Mouse (Mus musculus) thymus, adult 2 months (tissue): ENCODE results near the gene Il34. TPM values are rescaled to one million over a fixed set of nuclear protein-coding genes. Genes with fewer than 3 reads are reported as not detected.

Experiments used
- DNase-seq: peaks from one replicate; pipeline ENCODE4 v3.0.0; 2021
- H3K27ac ChIP-seq: fragments of 200-500 bp; 2 replicates; pipeline ENCODE4 v1.5.1; 2012; ENCODE audit warnings: low read length, control low read depth; ENCODE audit not compliant: control insufficient read depth, insufficient read depth
- H3K27me3 ChIP-seq: fragments of 200-500 bp; 2 replicates; pipeline ENCODE4 v1.6.1; 2012; ENCODE audit warnings: mild to moderate bottlenecking, low read length, moderate library complexity, mixed read lengths; ENCODE audit not compliant: control insufficient read depth, insufficient read depth
- H3K36me3 ChIP-seq: fragments of 200-500 bp; 2 replicates; pipeline ENCODE4 v1.6.1; 2012; ENCODE audit warnings: mild to moderate bottlenecking, low read length, moderate library complexity; ENCODE audit not compliant: control insufficient read depth, insufficient read depth
- H3K4me1 ChIP-seq: fragments of 200-500 bp; replicated peaks from 2 replicates; pipeline ENCODE4 v1.6.1; 2012; ENCODE audit warnings: low read length; ENCODE audit not compliant: control insufficient read depth, insufficient read depth
- H3K4me3 ChIP-seq: fragments of 200-500 bp; 2 replicates; pipeline ENCODE4 v1.5.1; 2012; ENCODE audit warnings: mild to moderate bottlenecking, low read length, control low read depth, moderate library complexity; ENCODE audit not compliant: control insufficient read depth, insufficient read depth
- CTCF ChIP-seq: fragments of 200-500 bp; IDR thresholded peaks from 2 replicates; pipeline ENCODE4 v1.5.1; 2012; ENCODE audit warnings: mild to moderate bottlenecking, control low read depth, low read length, moderate library complexity, borderline replicate concordance; ENCODE audit not compliant: control insufficient read depth, poor library complexity, insufficient read depth; ENCODE audit errors: extremely low read depth
- POLR2A ChIP-seq: fragments of 200-500 bp; IDR thresholded peaks from 2 replicates; pipeline ENCODE4 v1.6.1; 2012; ENCODE audit warnings: mild to moderate bottlenecking, low read length, control low read depth, moderate library complexity; ENCODE audit not compliant: control insufficient read depth, poor library complexity, insufficient read depth; ENCODE audit errors: extremely low read depth
- WGBS: fragments of 180-500 bp; shearing (Covaris S2); methylation state at CpG from one replicate; pipeline ENCODE4 v1.1.7; 2018; 5-methylcytosine and 5-hydroxymethylcytosine counted together
- polyA plus RNA-seq: library from polyadenylated mRNA; depleted of rRNA; stranded (reverse); fragments of >200 nt; gene quantifications from 2 replicates; pipeline ENCODE4 v1.2.3, GENCODE M21; 2012

Il34 gene
- polyA plus RNA-seq, 1 experiment = 29.3 TPM

- Histone ChIP-seq H3K4me1 (no peaks in the 10 kb centered on the region), H3K4me3 (no peak overlapping the region), H3K36me3 (no peaks in the 10 kb centered on the region), H3K27me3 (no peaks in the 10 kb centered on the region), H3K27ac (no peak overlapping the region)
- 61% methylated on average over 10 of the region's 10 CpGs for WGBS
- DNase-seq = peak; percentile 54
- TF ChIP-seq CTCF (no peak), POLR2A (no peak)
These were observed 56.1 kb downstream of the Il34 start for GRCm38 (mm10) chr8:110749500-110750170.

- 84% methylated on average over 9 of the region's 9 CpGs for WGBS
- DNase-seq = no peak
- Histone ChIP-seq H3K4me3 (no peak overlapping the region), H3K36me3 (no peaks in the 10 kb centered on the region), H3K4me1 (no peaks in the 10 kb centered on the region), H3K27me3 (no peaks in the 10 kb centered on the region), H3K27ac (no peak overlapping the region)
- no peak for TF ChIP-seq POLR2A
- no peak for TF ChIP-seq CTCF
These were observed 59.1 kb downstream of the Il34 start for GRCm38 (mm10) chr8:110746661-110747060.

GRCm38 (mm10) chr8:110745162-110745561, 60.6 kb downstream of the Il34 start:
- Histone ChIP-seq H3K4me3 (no peak overlapping the region), H3K27ac (no peak overlapping the region), H3K4me1 (no peaks in the 10 kb centered on the region), H3K27me3 (no peaks in the 10 kb centered on the region), H3K36me3 (no peaks in the 10 kb centered on the region)
- no peak for DNase-seq
- TF ChIP-seq CTCF = no peak
- TF ChIP-seq POLR2A = no peak
- WGBS = 98% methylated on average over 10 of the region's 10 CpGs

GRCm38 (mm10) chr8:110742452-110742818, 63.3 kb downstream of the Il34 start:
- no peak overlapping the region for H3K27ac ChIP-seq
- TF ChIP-seq CTCF = no peak
- no peak for TF ChIP-seq POLR2A
- no peak overlapping the region for H3K4me3 ChIP-seq
- H3K27me3 ChIP-seq = no peaks in the 10 kb centered on the region
- DNase-seq = no peak
- H3K36me3 ChIP-seq = no peaks in the 10 kb centered on the region
- WGBS = 93% methylated on average over 5 of the region's 5 CpGs
- H3K4me1 ChIP-seq = no peaks in the 10 kb centered on the region

- TF ChIP-seq CTCF = no peak
- no peak for TF ChIP-seq POLR2A
- Histone ChIP-seq H3K27ac (no peak overlapping the region), H3K27me3 (no peaks in the 10 kb centered on the region), H3K4me1 (no peaks in the 10 kb centered on the region), H3K36me3 (no peaks in the 10 kb centered on the region), H3K4me3 (no peak overlapping the region)
- DNase-seq = no peak
- WGBS = 88% methylated on average over 15 of the region's 15 CpGs
These were observed 63.8 kb downstream of the Il34 start for GRCm38 (mm10) chr8:110741816-110742451.

GRCm38 (mm10) chr8:110740629-110741175, 65.0 kb downstream of the Il34 start:
- H3K36me3 ChIP-seq = no peaks in the 10 kb centered on the region
- H3K4me1 ChIP-seq = no peaks in the 10 kb centered on the region
- no peak for DNase-seq
- H3K27me3 ChIP-seq = no peaks in the 10 kb centered on the region
- 72% methylated on average over 5 of the region's 5 CpGs for WGBS
- TF ChIP-seq CTCF (no peak), POLR2A (no peak)
- H3K4me3 ChIP-seq = no peak overlapping the region
- no peak overlapping the region for H3K27ac ChIP-seq

GRCm38 (mm10) chr8:110738591-110739195, 67.0 kb downstream of the Il34 start:
- H3K4me1 ChIP-seq = no peaks in the 10 kb centered on the region
- no peak overlapping the region for H3K27ac ChIP-seq
- no peaks in the 10 kb centered on the region for H3K27me3 ChIP-seq
- WGBS = 96% methylated on average over 35 of the region's 35 CpGs
- no peaks in the 10 kb centered on the region for H3K36me3 ChIP-seq
- no peak for DNase-seq
- no peak for TF ChIP-seq CTCF
- no peak for TF ChIP-seq POLR2A
- H3K4me3 ChIP-seq = no peak overlapping the region
